Mouse (Mus musculus) brown adipose tissue, adult 24 weeks (tissue): ENCODE measurements around the gene Atp6v0a4. TPM values are rescaled to one million over a fixed set of nuclear protein-coding genes. Genes with fewer than 3 reads are reported as not detected.
A peak's percentile ranks its signal among the peaks of the same experiment; 100 is the strongest.

ENCODE experiments used
- H3K27ac ChIP-seq: fragments of 200-500 bp; replicated peaks from 2 replicates; pipeline ENCODE4 v1.5.1; 2012; ENCODE audit warnings: low read depth, mild to moderate bottlenecking, low read length
- H3K4me1 ChIP-seq: fragments of 200-500 bp; 2 replicates; pipeline ENCODE4 v1.6.1; 2012; ENCODE audit warnings: low read length, mixed read lengths; ENCODE audit not compliant: control insufficient read depth, insufficient read depth, insufficient read length
- H3K4me3 ChIP-seq: fragments of 200-500 bp; 2 replicates; pipeline ENCODE4 v1.5.1; 2012; ENCODE audit warnings: low read depth, mild to moderate bottlenecking, low read length, moderate library complexity; ENCODE audit not compliant: insufficient read depth
- polyA plus RNA-seq: library from polyadenylated mRNA; stranded (reverse); fragments of >200 nt; gene quantifications from 2 replicates; pipeline ENCODE4 v1.2.4, GENCODE M21; 2012; ENCODE audit not compliant: missing spikeins, insufficient read depth, insufficient read length

The Atp6v0a4 gene
- polyA plus RNA-seq, 1 experiment = not detected

DNA sequence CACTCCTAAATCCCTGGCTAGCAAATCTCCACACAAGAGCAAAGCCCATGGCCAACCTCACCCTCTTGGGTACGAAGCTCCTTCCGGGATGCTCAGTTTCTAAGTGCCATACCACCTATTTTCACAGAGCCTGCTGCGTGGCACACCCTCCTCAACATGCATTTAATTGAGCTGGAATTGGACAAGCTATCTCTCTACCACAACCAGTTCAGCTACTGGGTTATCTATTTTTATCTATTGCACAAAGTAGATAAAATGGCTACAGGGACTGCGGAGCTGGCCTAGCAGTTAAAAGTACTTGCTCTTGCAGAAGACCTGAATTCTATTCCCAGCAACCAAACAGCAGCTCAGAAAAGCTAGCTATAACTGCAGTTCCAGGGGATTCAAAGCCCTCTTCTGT, 53.1 kb downstream of the Atp6v0a4 start:
- Histone ChIP-seq H3K4me1 (no peaks in the 10 kb centered on the region), H3K27ac (no peak overlapping the region), H3K4me3 (no peak overlapping the region)

DNA sequence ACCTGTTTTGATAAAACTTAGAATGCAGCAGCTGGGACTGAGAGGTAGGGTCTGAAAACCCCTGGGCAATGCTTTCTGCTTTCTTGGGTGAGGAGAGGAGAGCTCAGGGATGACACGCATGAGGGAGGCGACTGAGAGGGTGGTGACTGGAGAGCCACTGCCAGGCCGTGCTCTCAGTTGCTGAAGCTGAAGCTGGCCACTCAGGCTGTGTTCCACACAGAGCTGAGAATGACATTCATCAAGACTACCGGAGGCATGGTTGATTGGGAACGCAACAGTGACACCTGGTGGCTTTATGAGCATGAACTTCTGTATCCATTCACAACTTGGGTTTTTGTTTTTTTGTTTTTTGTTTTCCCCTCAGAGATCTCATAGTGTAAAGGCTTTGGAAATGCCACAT, 58.2 kb downstream of the Atp6v0a4 start:
- Histone ChIP-seq H3K4me1 (no peaks in the 10 kb centered on the region), H3K27ac (no peak overlapping the region), H3K4me3 (no peak overlapping the region)

GRCm38 (mm10) chr6:38065501-38066122, 58.8 kb downstream of the Atp6v0a4 start:
- Histone ChIP-seq H3K4me3 (no peak overlapping the region), H3K4me1 (no peaks in the 10 kb centered on the region), H3K27ac (no peak overlapping the region)

- Histone ChIP-seq H3K27ac (no peak overlapping the region), H3K4me1 (no peaks in the 10 kb centered on the region), H3K4me3 (no peak overlapping the region)
Measured at GRCm38 (mm10) chr6:38065122-38065500, 59.3 kb downstream of the Atp6v0a4 start.

DNA sequence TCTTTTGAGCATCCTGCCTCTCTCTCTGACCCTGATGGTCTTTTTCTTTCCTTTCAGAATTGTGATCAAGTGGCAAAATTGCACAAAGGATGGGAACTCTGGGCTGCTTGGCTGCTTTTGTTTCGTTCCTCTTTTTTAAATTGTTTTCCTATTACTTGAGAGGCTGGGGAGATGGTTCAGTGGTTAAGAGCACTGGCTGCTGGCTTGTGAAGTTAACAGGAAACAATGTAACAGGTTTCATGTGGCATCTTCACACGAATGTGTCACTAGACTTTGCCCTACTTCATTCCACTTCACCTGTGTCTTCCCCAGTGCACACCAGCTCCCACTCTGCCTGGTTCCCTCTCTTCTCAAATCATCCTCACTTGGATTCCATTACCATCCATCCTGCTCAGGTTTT, 59.8 kb downstream of the Atp6v0a4 start:
- H3K27ac ChIP-seq = no peak overlapping the region
- H3K4me1 ChIP-seq = no peaks in the 10 kb centered on the region
- no peak overlapping the region for H3K4me3 ChIP-seq

GRCm38 (mm10) chr6:38058805-38059204, 65.6 kb downstream of the Atp6v0a4 start:
- Histone ChIP-seq H3K4me3 (no peak overlapping the region), H3K4me1 (no peaks in the 10 kb centered on the region), H3K27ac (no peak overlapping the region)

GRCm38 (mm10) chr6:38055471-38056330, 68.7 kb downstream of the Atp6v0a4 start:
- Histone ChIP-seq H3K27ac (peak overlapping the region; percentile 94), H3K4me3 (peak overlapping the region; percentile 35), H3K4me1 (no peaks in the 10 kb centered on the region)

GRCm38 (mm10) chr6:38049601-38050000, 74.8 kb downstream of the Atp6v0a4 start:
- Histone ChIP-seq H3K27ac (no peak overlapping the region), H3K4me1 (peaks cover 6% of the 10 kb centered on the region; the same call in 1 of the 2 replicates)

GRCm38 (mm10) chr6:38048800-38049561, 75.4 kb downstream of the Atp6v0a4 start:
- Histone ChIP-seq H3K27ac (no peak overlapping the region), H3K4me3 (no peak overlapping the region), H3K4me1 (peaks cover 6% of the 10 kb centered on the region; the same call in 1 of the 2 replicates)

More at GRCm38 (mm10) chr6:38049601-38050000, 74.8 kb downstream of the Atp6v0a4 start:
- H3K4me3 ChIP-seq = no peak overlapping the region

GRCm38 (mm10) chr6:38048003-38048402, 76.4 kb downstream of the Atp6v0a4 start:
- Histone ChIP-seq H3K4me3 (no peak overlapping the region), H3K27ac (no peak overlapping the region), H3K4me1 (peaks cover 6% of the 10 kb centered on the region; the same call in 1 of the 2 replicates)

- Histone ChIP-seq H3K27ac (no peak within 1 kb of the TSS), H3K4me3 (no peak within 1 kb of the TSS), H3K4me1 (peaks cover 6% of the 10 kb centered on the region; the same call in 1 of the 2 replicates)
Measured at GRCm38 (mm10) chr6:38046838-38047237, 77.5 kb downstream of the Atp6v0a4 start, which contains the start of gene Svopl. Gene Svopl, minus strand, starts transcription at chr6:38046996.

GRCm38 (mm10) chr6:38032801-38033566, 91.4 kb downstream of the Atp6v0a4 start:
- Histone ChIP-seq H3K27ac (no peak overlapping the region), H3K4me3 (no peak overlapping the region), H3K4me1 (peaks cover 3% of the 10 kb centered on the region; the same call in 1 of the 2 replicates)

DNA sequence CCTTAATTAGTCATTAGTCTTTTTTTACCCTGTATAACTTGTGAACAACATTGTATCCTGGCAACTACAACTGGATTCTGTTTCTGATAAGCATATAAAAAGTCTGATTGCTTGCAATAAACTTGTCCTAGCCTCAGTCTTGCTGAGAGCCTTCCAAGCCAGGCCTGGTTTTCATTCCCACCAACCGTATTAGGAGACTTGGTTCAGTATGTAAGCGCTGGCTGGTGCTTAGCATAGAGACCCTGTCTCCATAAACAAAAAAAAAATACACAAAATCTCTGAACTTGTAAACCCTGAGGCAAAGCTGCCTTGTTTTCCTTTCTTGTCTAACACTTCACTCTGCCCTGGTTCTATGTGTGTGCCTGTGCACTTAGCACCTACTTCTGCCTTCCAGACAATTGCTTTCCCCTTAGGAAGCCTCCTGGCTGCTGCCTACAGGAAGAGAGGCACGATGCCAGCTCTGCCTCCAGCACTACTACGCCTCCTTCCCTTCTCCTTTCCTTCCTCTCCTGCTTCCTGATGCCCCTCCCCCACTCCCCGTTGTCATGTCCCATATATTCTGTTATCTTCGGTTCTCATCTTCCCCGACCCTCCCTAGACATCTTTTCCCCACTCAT, 92.4 kb downstream of the Atp6v0a4 start:
- Histone ChIP-seq H3K27ac (no peak overlapping the region), H3K4me1 (peaks cover 3% of the 10 kb centered on the region; the same call in 1 of the 2 replicates), H3K4me3 (no peak overlapping the region)

DNA sequence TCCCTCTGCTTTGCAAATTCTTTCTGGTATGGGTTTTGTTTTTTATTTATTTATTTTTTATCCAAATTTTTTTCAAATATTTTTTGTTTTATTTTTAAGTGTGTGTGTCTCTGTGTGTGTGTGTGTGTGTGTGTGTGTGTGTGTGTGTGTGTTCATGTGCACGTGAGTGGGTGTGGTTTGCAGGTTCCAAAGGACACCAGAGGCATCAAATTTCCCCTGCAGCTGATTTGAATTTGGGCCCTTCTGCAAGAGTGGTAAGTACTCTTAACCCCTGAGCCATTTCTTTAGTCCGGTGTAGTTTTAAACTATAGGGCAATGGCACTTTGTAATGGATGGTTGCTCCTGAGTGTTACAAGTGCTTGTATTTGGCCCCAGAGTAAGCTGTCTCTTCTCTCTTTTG, 96.2 kb downstream of the Atp6v0a4 start:
- H3K27ac ChIP-seq = no peak overlapping the region
- peaks cover 3% of the 10 kb centered on the region; the same call in 1 of the 2 replicates for H3K4me1 ChIP-seq
- no peak overlapping the region for H3K4me3 ChIP-seq
